In the genomic region with DNA sequence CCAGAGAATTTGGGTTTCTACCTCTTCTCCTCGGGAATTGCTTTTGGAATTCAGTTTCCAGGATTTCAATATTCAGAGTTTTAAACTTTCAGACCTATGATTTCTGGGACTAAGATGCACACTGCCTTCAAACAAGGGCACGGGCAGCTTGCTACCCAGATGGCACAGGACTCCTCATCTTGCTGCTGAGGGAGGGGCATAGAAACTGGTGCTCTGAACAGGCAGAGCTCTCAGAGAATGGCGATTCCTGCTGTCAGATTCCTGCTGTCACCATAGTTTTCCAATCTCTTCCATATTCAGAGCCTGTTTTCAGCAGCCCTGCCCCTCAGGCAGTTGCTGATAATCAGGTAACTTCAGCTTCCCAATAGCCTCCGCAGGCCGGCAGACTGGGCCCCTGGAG, we compare ENCODE assay signal across 22 mouse cellular contexts. TPM values are rescaled to one million over a fixed set of nuclear protein-coding genes. Genes with fewer than 3 reads are reported as not detected.
DNase-seq lines count a peak whose midpoint lies in the region; ATAC-seq and TF ChIP-seq lines count a peak whose summit lies in the region.
"Had no signal": no experiment of that assay in that cellular context is flagged by ENCODE, and none has a peak within 500 bp of the region (broad histone marks: within the 10 kb centered on the region; RNA-seq: fewer than 3 reads in every experiment).

No protein-coding gene starts in this region.

- 0 out of 2 replicates have a peak overlapping the region, but pooled peaks have one; percentile 27 for H3K9ac ChIP-seq in embryonic facial prominence, embryonic 13.5 days
- H3K9ac ChIP-seq: heart, embryonic 15.5 days; hindbrain, embryonic 15.5 days had no signal

- H3K27ac ChIP-seq in embryonic facial prominence, embryonic 13.5 days: no peak overlapping the region
- H3K27ac ChIP-seq in embryonic facial prominence, embryonic 10.5 days (replicated peaks): no peak overlapping the region
- peak overlapping the region; percentile 28; the same call in 1 of the 2 replicates for H3K27ac ChIP-seq in spleen, adult 2 months (ENCODE audit: insufficient read depth, low read length)
- H3K27ac ChIP-seq in macrophage: peak overlapping the region; percentile 94
- H3K27ac ChIP-seq: heart, adult 2 months; heart, embryonic 15.5 days; hindbrain, embryonic 10.5 days; hindbrain, embryonic 15.5 days had no signal

- H3K36me3 ChIP-seq in embryonic facial prominence, embryonic 13.5 days: peaks cover 93% of the 10 kb centered on the region
- H3K36me3 ChIP-seq in embryonic facial prominence, embryonic 10.5 days (replicated peaks): peaks cover 94% of the 10 kb centered on the region
- H3K36me3 ChIP-seq in spleen, adult 2 months (ENCODE audit: control insufficient read depth, insufficient read depth, low read length): peaks cover 57% of the 10 kb centered on the region
- H3K36me3 ChIP-seq in macrophage (ENCODE audit: inconsistent target): peaks cover 57% of the 10 kb centered on the region

- TF ChIP-seq POLR2A in spleen, adult 2 months (IDR thresholded peaks at IDR 0.05; ENCODE audit: low read depth, low read length): no peak

- ATAC-seq in embryonic facial prominence, embryonic 13.5 days (ENCODE audit: insufficient number of reproducible peaks, insufficient read depth, low FRiP score, low TSS enrichment, low read depth): no peak
- no peak for ATAC-seq in inflammation-experienced regulatory T-cells, adult 6 months
- ATAC-seq: CD4-positive, CD25-positive, alpha-beta regulatory T cell, adult 4 months; forebrain, embryonic 16.5 days had no signal

- no peaks in the 10 kb centered on the region for H3K4me1 ChIP-seq in embryonic facial prominence, embryonic 13.5 days
- H3K4me1 ChIP-seq in embryonic facial prominence, embryonic 10.5 days: no peaks in the 10 kb centered on the region
- no peaks in the 10 kb centered on the region for H3K4me1 ChIP-seq in spleen, adult 2 months (ENCODE audit: control insufficient read depth, insufficient read depth, insufficient read length)
- H3K4me1 ChIP-seq: heart, embryonic 15.5 days; hindbrain, embryonic 10.5 days; hindbrain, embryonic 15.5 days had no signal

- H3K4me2 ChIP-seq in embryonic facial prominence, embryonic 13.5 days: no peak overlapping the region
- H3K4me2 ChIP-seq: heart, embryonic 11.5 days; heart, embryonic 15.5 days; hindbrain, embryonic 15.5 days had no signal

- no peaks in the 10 kb centered on the region for H3K9me3 ChIP-seq in embryonic facial prominence, embryonic 13.5 days
- no peaks in the 10 kb centered on the region for H3K9me3 ChIP-seq in embryonic facial prominence, embryonic 10.5 days
- H3K9me3 ChIP-seq: G1E; heart, embryonic 15.5 days; hindbrain, embryonic 10.5 days; hindbrain, embryonic 15.5 days had no signal

- no peaks in the 10 kb centered on the region; the same call in 1 of the 2 replicates for H3K79me2 ChIP-seq in macrophage (ENCODE audit: inconsistent target)

- H3K4me3 ChIP-seq in embryonic facial prominence, embryonic 13.5 days: no peak overlapping the region
- H3K4me3 ChIP-seq in embryonic facial prominence, embryonic 10.5 days: no peak overlapping the region
- no peak overlapping the region for H3K4me3 ChIP-seq in spleen, adult 2 months (ENCODE audit: extremely low read depth, insufficient read depth, insufficient read length)
- no peak overlapping the region for H3K4me3 ChIP-seq in macrophage (ENCODE audit: inconsistent target)
- H3K4me3 ChIP-seq: heart, adult 2 months; heart, embryonic 15.5 days; hindbrain, embryonic 10.5 days; hindbrain, embryonic 15.5 days had no signal

- TF ChIP-seq CTCF in spleen, adult 2 months (IDR thresholded peaks at IDR 0.05; ENCODE audit: extremely low read depth, insufficient read depth, insufficient read length, insufficient replicate concordance): no peak

- 74% methylated on average over 5 of the region's 5 CpGs for WGBS in embryonic facial prominence, embryonic 13.5 days
- 86% methylated on average over 5 of the region's 5 CpGs for WGBS in embryonic facial prominence, embryonic 10.5 days
- WGBS in spleen, adult 2 months: 85% methylated on average over 5 of the region's 5 CpGs
- WGBS in macrophage (ENCODE audit: missing documents): 81% methylated on average over 5 of the region's 5 CpGs

- DNase-seq in embryonic facial prominence, embryonic 10.5 days (ENCODE audit: low spot score): no peak
- DNase-seq in layer of hippocampus, adult 18-20 months (ENCODE audit: low spot score in 2 of 2): peak; percentile 43 to 53
- no peak for DNase-seq in layer of hippocampus, adult 9-10 months (ENCODE audit: low spot score)
- DNase-seq in spleen, adult 2 months (ENCODE audit: low read depth in 1 of 2, low spot score in 2 of 2): no peak
- no peak for DNase-seq in spleen, adult 18-20 months
- DNase-seq: adrenal gland, adult 8-10 months; adrenal gland, postnatal 36 days; B cell, adult 2 months; cerebellum, postnatal 10 days; gastrocnemius, postnatal 14 days; heart, postnatal 14 days had no signal

- no peaks in the 10 kb centered on the region for H3K27me3 ChIP-seq in embryonic facial prominence, embryonic 13.5 days
- H3K27me3 ChIP-seq in embryonic facial prominence, embryonic 10.5 days (replicated peaks; ENCODE audit: low read depth, poor library complexity, severe bottlenecking): no peaks in the 10 kb centered on the region
- no peaks in the 10 kb centered on the region for H3K27me3 ChIP-seq in spleen, adult 2 months (ENCODE audit: control insufficient read depth, insufficient read depth, low read length)
- H3K27me3 ChIP-seq: heart, embryonic 15.5 days; hindbrain, embryonic 15.5 days had no signal

RNA-seq across cellular contexts. Expression of a gene that starts 31.2 kb away (rescaled TPM):
- polyA plus RNA-seq in embryonic facial prominence, embryonic 13.5 days (2015; fragmentation: Nextera tagmentation; extraction: Ambion mirVana): 0.40 and 0.49 TPM in 2 replicates
- 1.9 and 2.0 TPM in 2 replicates for polyA plus RNA-seq in embryonic facial prominence, embryonic 10.5 days (2016; fragmentation: Nextera tagmentation; extraction: Ambion mirVana)
- total RNA-seq in layer of hippocampus, adult 18-20 months (2021): 1 to 10 TPM; 1.1 to 1.2 TPM
- polyA plus RNA-seq in spleen, adult 2 months (2012; rRNA removed): 0.04 TPM in 1 of 2 replicates, not detected in the other
- total RNA-seq in macrophage (2018; cell fraction: chromatin; rRNA removed): under 1 TPM in 8 of 26 experiments, not detected in 18; 0.18 to 0.51 (median 0.24) TPM
- under 1 TPM in 25 of 26 experiments, not detected in 1; 0.03 to 0.32 (median 0.09) TPM for total RNA-seq in macrophage (2018; cell fraction: cytosol; rRNA removed)
- under 1 TPM in 13 of 26 experiments, not detected in 13; 0.12 to 0.38 (median 0.22) TPM for total RNA-seq in macrophage (2018; cell fraction: nucleus; rRNA removed)
- polyA plus RNA-seq in macrophage (2018): 0.07 to 0.21 TPM (median 0.14 TPM) in 3 replicates
- polyA plus RNA-seq in inflammation-experienced regulatory T-cells, adult 6 months (2017; shearing (Covaris generic)): under 1 TPM in 1 of 3 experiments, not detected in 2; 0.10 TPM
- polyA plus RNA-seq: CD4-positive, CD25-positive, alpha-beta regulatory T cell, adult 4 months had no signal

RNA-seq across cellular contexts. Expression of a gene that starts 31.5 kb away (rescaled TPM):
- polyA plus RNA-seq in embryonic facial prominence, embryonic 13.5 days (2015; fragmentation: Nextera tagmentation; extraction: Ambion mirVana): 2.1 TPM in 2 replicates
- polyA plus RNA-seq in embryonic facial prominence, embryonic 10.5 days (2016; fragmentation: Nextera tagmentation; extraction: Ambion mirVana): 1.3 and 1.7 TPM in 2 replicates
- total RNA-seq in layer of hippocampus, adult 18-20 months (2021): 10 to 100 TPM; 39.9 to 42.0 TPM
- polyA plus RNA-seq in spleen, adult 2 months (2012; rRNA removed): 10.3 and 12.9 TPM in 2 replicates
- total RNA-seq in macrophage (2018; cell fraction: chromatin; rRNA removed): 10 to 100 TPM in 1 of 26 experiments, 1 to 10 TPM in 23, under 1 TPM in 2; 0.71 to 11.7 (median 3.5) TPM
- total RNA-seq in macrophage (2018; cell fraction: cytosol; rRNA removed): 10 to 100 TPM in 5 of 26 experiments, 1 to 10 TPM in 21; 4.3 to 10.9 (median 7.2) TPM
- 10 to 100 TPM in 2 of 26 experiments, 1 to 10 TPM in 24; 2.8 to 11.5 (median 4.6) TPM for total RNA-seq in macrophage (2018; cell fraction: nucleus; rRNA removed)
- 7.2 to 9.8 TPM (median 8.2 TPM) in 3 replicates for polyA plus RNA-seq in macrophage (2018)
- 1 to 10 TPM; 2.8 to 3.6 (median 3.5) TPM for polyA plus RNA-seq in inflammation-experienced regulatory T-cells, adult 6 months (2017; shearing (Covaris generic))

RNA-seq across cellular contexts. Expression of a gene that starts 50.8 kb away (rescaled TPM):
- 46.1 and 47.8 TPM in 2 replicates for polyA plus RNA-seq in embryonic facial prominence, embryonic 13.5 days (2015; fragmentation: Nextera tagmentation; extraction: Ambion mirVana)
- polyA plus RNA-seq in embryonic facial prominence, embryonic 10.5 days (2016; fragmentation: Nextera tagmentation; extraction: Ambion mirVana): 59.8 and 62.2 TPM in 2 replicates
- 10 to 100 TPM; 23.0 to 23.5 TPM for total RNA-seq in layer of hippocampus, adult 18-20 months (2021)
- 5.4 and 6.4 TPM in 2 replicates for polyA plus RNA-seq in spleen, adult 2 months (2012; rRNA removed)
- total RNA-seq in macrophage (2018; cell fraction: chromatin; rRNA removed): 10 to 100 TPM in 1 of 26 experiments, 1 to 10 TPM in 25; 1.1 to 14.6 (median 5.4) TPM
- 10 to 100 TPM; 13.7 to 20.3 (median 16.7) TPM for total RNA-seq in macrophage (2018; cell fraction: cytosol; rRNA removed)
- 10 to 100 TPM in 4 of 26 experiments, 1 to 10 TPM in 22; 2.1 to 11.4 (median 5.5) TPM for total RNA-seq in macrophage (2018; cell fraction: nucleus; rRNA removed)
- 11.8 to 24.3 TPM (median 14.8 TPM) in 3 replicates for polyA plus RNA-seq in macrophage (2018)
- 10 to 100 TPM; 40.2 to 45.9 (median 43.9) TPM for polyA plus RNA-seq in inflammation-experienced regulatory T-cells, adult 6 months (2017; shearing (Covaris generic))

Comparison
In these comparisons a context has a peak if more than half of its experiments do, and no peak if none do; other contexts are left out.
1. DNase-seq: peak in layer of hippocampus, adult 18-20 months (2 of 2); none in embryonic facial prominence, embryonic 10.5 days (single experiment), layer of hippocampus, adult 9-10 months (single experiment), spleen, adult 2 months (0 of 2) and spleen, adult 18-20 months (0 of 2).
2. H3K27ac ChIP-seq: peak in spleen, adult 2 months (single experiment) and macrophage (single experiment); none in embryonic facial prominence, embryonic 13.5 days (single experiment) and embryonic facial prominence, embryonic 10.5 days (single experiment).